Mouse (Mus musculus) ES-E14 (cell line): ENCODE measurements around the gene Unc93a2.
"Not testable (repeated sequence)": the region's sequence is repeated elsewhere in the genome, so short reads cannot be mapped to it uniquely, and the experiment has no call there.

Source experiments
- CHD2 ChIP-seq: IDR thresholded peaks from 2 replicates; pipeline ENCODE4 v1.6.1; 2014; ENCODE audit warnings: mild to moderate bottlenecking, low read depth, low read length, inconsistent platforms
- ZC3H11A ChIP-seq: IDR thresholded peaks from 2 replicates; pipeline ENCODE4 v1.6.1; 2012; ENCODE audit warnings: low read depth, mild to moderate bottlenecking, inconsistent platforms, low read length, borderline replicate concordance

DNA sequence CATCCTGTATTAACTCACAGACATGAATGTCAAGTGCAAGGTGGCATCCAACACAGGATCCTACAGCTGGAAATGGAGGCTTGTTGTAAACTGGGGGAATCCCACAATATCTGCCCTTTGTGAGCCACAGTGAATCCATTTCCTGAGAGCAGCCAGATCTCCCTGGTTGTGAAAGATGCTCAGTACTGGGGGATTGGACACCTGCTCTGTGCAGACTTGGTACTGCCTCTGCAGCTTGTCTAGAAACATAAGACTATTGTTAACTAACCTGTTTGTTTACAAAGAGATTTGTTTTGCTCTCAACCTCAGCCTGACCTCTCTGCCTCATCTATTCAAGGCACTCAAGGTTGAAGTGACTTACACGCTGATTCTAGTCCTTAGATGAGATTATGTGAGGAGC lies 19.0 kb downstream of the Unc93a2 start:
- TF ChIP-seq ZC3H11A, CHD2: not testable (repeated sequence)
